Mouse (Mus musculus) layer of hippocampus, adult 2 months (tissue): ENCODE measurements around the gene Msantd3. TPM values are rescaled to one million over a fixed set of nuclear protein-coding genes. Genes with fewer than 3 reads are reported as not detected.

Experiments used
- DNase-seq, 2 experiments: peaks; one replicate each; pipeline ENCODE4 v3.0.0; 2022; ENCODE audit warnings: low spot score in 2 of 2
- H3K27ac ChIP-seq: fragments of 200-600 bp; 2 replicates; pipeline ENCODE4 v1.8.1; 2022
- H3K4me3 ChIP-seq: fragments of 200-600 bp; 2 replicates; pipeline ENCODE4 v1.8.1; 2022; ENCODE audit warnings: mild to moderate bottlenecking
- CTCF ChIP-seq: fragments of 200-600 bp; conservative IDR thresholded peaks from 2 replicates; pipeline ENCODE4 v1.8.1; 2022; ENCODE audit warnings: antibody characterized with exemption, mild to moderate bottlenecking, moderate library complexity
- total RNA-seq, 2 experiments: library from RNA; stranded (reverse); gene quantifications; 2 replicates each; pipeline ENCODE4 v1.2.3; 2021

Gene Msantd3
- total RNA-seq, 2 experiments from 2014 or later = 20.0 to 22.9 TPM

- Histone ChIP-seq H3K4me3 (no peak overlapping the region), H3K27ac (no peak overlapping the region)
- no peak for DNase-seq
- TF ChIP-seq CTCF = no peak
Measured at GRCm38 (mm10) chr4:48576361-48576760, 36.6 kb downstream of the Msantd3 start.

- DNase-seq = no peak
- TF ChIP-seq CTCF = no peak
Measured at GRCm38 (mm10) chr4:48577831-48578230, 38.1 kb downstream of the Msantd3 start.

GRCm38 (mm10) chr4:48578399-48578798, 38.7 kb downstream of the Msantd3 start:
- Histone ChIP-seq H3K27ac (no peak overlapping the region), H3K4me3 (no peak overlapping the region)
- no peak for DNase-seq
- no peak for TF ChIP-seq CTCF

More at GRCm38 (mm10) chr4:48577831-48578230, 38.1 kb downstream of the Msantd3 start:
- H3K4me3 ChIP-seq = no peak overlapping the region
- no peak overlapping the region for H3K27ac ChIP-seq

- no peak for DNase-seq
- no peak for TF ChIP-seq CTCF
- Histone ChIP-seq H3K4me3 (no peak overlapping the region), H3K27ac (peak overlapping the region; percentile 3; the same call in 1 of the 2 replicates)
Measured at GRCm38 (mm10) chr4:48579475-48580110, 39.9 kb downstream of the Msantd3 start.

- no peak for DNase-seq
- 0 out of 2 replicates have a peak, but pooled peaks have one; percentile 13 for TF ChIP-seq CTCF
- no peak overlapping the region for H3K4me3 ChIP-seq
- no peak overlapping the region for H3K27ac ChIP-seq
Measured at GRCm38 (mm10) chr4:48581201-48581600, 41.5 kb downstream of the Msantd3 start.

- no peak for TF ChIP-seq CTCF
- no peak overlapping the region for H3K4me3 ChIP-seq
- DNase-seq = no peak
- no peak overlapping the region for H3K27ac ChIP-seq
Measured at GRCm38 (mm10) chr4:48581993-48582392, 42.3 kb downstream of the Msantd3 start.

GRCm38 (mm10) chr4:48582941-48583340, 43.2 kb downstream of the Msantd3 start:
- TF ChIP-seq CTCF = no peak
- Histone ChIP-seq H3K4me3 (no peak overlapping the region), H3K27ac (no peak overlapping the region)
- no peak for DNase-seq

GRCm38 (mm10) chr4:48584421-48585240, 44.9 kb downstream of the Msantd3 start, which contains the start of gene Tmeff1:
Gene Tmeff1, plus strand, starts transcription at chr4:48585174.
- peak within 1 kb of the TSS; percentile 93 for H3K27ac ChIP-seq
- DNase-seq = peak in 1 of 2 experiments; percentile 52
- peak within 1 kb of the TSS; percentile 78 for H3K4me3 ChIP-seq
- TF ChIP-seq CTCF = peak; percentile 13; the same call in 1 of the 2 replicates

GRCm38 (mm10) chr4:48585241-48586098, 45.7 kb downstream of the Msantd3 start:
- TF ChIP-seq CTCF = no peak
- Histone ChIP-seq H3K4me3 (peak overlapping the region; percentile 78), H3K27ac (peak overlapping the region; percentile 93)
- DNase-seq = peak in 1 of 2 experiments; percentile 46

GRCm38 (mm10) chr4:48586099-48586821, 46.5 kb downstream of the Msantd3 start:
- DNase-seq = no peak
- Histone ChIP-seq H3K27ac (peak overlapping the region; percentile 93), H3K4me3 (peak overlapping the region; percentile 78)
- peak; percentile 46 for TF ChIP-seq CTCF

- Histone ChIP-seq H3K4me3 (no peak overlapping the region), H3K27ac (no peak overlapping the region)
- peak; percentile 71 for TF ChIP-seq CTCF
- no peak for DNase-seq
Measured at GRCm38 (mm10) chr4:48587526-48587925, 47.8 kb downstream of the Msantd3 start.

GRCm38 (mm10) chr4:48588576-48588975, 48.8 kb downstream of the Msantd3 start:
- H3K4me3 ChIP-seq = no peak overlapping the region; the same call in 1 of the 2 replicates
- no peak for TF ChIP-seq CTCF
- peak overlapping the region; percentile 62 for H3K27ac ChIP-seq
- no peak for DNase-seq
